Mouse (Mus musculus) fat pad, adult 2 months (tissue): ENCODE measurements around the gene Depdc5.
"Not testable (repeated sequence)": the region's sequence is repeated elsewhere in the genome, so short reads cannot be mapped to it uniquely, and the experiment has no call there.

Source experiments
- DNase-seq: peaks from one replicate; pipeline ENCODE4 v3.0.0-alpha.2; 2011; ENCODE audit warnings: low read depth, low spot score; ENCODE audit errors: extremely low read depth

Gene Depdc5

DNA sequence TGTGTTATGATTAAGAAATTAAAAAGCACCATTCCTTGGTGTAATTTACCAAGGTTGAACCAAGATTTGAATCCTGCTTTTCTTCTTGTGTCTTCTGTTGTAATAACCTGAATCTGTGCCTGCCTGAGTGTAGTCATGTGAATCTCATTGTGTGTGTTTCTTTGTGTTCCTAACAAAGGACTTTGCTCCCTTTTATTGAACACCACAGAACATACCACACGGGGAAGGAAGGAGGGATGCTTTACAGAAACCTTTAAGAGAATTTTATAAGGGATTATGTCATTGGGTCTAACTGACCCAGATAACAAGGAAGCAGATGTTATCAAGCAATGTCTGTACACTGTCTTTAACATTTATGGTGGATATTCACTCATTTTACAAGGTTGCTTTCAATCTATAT is 44.0 kb downstream of the Depdc5 start:
- DNase-seq = no peak

GRCm38 (mm10) chr5:32914071-32914470 is 50.6 kb downstream of the Depdc5 start:
- no peak for DNase-seq

DNA sequence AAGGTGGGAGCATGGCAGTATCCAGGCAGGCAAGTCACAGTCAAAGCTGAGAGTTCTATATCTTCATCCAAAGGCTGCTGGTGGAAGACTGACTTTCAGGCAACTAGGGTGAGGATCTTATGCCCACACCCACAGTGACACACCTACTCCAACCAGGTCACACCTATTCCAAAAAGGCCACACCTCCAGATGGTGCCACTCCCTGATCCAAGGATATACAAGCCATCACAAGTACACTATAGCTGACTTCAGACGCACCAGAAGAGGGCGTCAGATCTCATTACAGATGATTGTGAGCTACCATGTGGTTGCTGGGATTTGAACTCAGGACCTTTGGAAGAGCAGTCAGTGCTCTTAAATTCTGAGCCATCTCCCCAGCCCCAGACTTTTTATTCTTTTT is 55.8 kb downstream of the Depdc5 start:
- not testable (repeated sequence) for DNase-seq

- no peak for DNase-seq
Measured at GRCm38 (mm10) chr5:32922906-32923305, 59.4 kb downstream of the Depdc5 start.

DNA sequence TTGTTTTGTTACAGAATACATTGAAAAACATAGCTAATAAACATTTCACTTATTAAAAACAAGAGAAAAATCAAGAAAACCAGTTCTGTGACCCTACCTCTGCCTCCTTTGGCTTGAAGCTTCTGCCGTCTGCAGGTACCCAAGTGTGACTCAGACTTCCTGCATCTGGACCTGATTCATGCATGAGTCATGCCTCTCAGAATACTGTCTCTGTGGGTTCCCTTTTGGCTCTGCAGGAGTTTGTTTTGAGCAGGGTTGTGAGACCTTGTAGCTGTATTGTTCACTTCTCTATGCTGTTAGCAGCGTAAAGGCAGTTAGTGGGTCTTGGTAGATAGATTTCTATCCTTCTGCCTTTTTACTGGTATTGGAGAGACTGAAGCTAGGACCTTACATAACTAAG is 67.3 kb downstream of the Depdc5 start:
- no peak for DNase-seq

- no peak for DNase-seq
Measured at GRCm38 (mm10) chr5:32934654-32935053, 71.2 kb downstream of the Depdc5 start.

DNA sequence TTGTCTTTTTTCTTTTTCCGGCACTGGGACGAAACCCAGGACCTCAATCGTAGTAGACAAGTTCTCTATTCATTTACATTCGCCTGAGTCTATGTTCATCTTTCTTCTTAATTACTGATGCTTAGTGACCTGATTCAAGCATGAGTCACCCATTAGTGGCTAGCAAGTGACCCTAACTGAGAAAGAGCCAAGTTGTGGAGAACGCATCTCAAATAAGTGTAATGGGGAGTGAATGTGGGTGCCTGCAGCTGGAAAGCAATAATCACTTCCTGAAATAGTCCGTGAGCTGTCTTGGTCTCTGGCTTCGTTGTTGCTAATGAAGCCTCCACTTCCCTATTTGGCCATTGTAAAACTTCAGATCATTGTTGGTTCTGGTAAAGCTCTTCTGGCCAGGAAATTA is 77.1 kb downstream of the Depdc5 start:
- DNase-seq = no peak

DNA sequence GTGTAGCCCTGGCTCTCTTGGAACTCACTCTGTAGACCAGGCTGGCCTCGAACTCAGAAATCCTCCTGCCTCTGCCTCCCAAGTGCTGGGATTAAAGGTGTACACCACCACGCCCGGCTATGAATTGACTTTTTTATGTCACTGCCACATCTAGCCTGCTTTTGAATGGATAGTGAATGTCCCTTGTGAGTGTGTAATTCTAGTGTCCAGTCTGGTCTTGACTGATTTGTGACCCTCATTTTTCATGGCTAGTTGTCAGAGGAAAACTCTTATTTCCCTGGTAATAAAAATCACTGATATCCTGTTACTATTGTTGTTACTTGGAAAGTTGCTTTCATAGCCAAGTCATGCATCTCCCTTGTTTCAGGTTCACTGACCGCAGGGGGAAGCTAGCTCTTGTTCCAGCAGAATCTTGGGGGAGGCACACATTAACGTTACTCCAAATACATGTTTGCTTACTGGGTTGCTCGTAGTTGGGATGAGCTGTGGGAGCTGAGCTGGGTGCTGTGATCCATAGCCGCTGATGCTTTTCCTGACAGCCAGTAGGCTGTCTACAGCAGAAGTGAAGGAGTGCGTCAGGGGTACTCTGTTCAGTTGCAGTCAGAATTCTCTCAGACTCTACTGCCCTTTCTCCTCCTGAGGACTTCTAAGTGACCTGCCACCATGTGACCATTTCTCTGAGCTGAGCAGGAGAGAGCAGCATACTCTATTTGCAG is 77.9 kb downstream of the Depdc5 start:
- no peak for DNase-seq

DNA sequence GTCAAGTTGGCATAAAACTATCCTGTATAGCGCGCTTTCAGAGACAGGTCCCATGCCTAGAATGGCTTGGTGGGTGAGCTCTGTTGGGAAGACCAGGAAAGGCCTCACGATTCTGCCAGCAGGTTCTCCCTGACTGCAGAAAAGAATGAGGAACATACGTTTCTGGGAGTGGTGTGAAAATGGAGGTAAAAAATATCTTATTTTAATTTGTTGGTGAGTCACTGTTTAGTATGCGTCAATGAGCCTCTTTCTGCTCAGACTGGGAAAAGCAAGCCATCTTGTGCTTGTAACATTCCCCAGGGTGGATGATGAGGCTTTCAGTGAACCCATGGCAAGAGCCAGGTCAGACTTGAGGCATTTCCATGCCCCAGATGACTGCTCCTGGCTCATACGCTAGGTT is 86.6 kb downstream of the Depdc5 start:
- DNase-seq = no peak

GRCm38 (mm10) chr5:32950702-32951274 is 87.3 kb downstream of the Depdc5 start:
- DNase-seq = no peak

- DNase-seq = no peak
Measured at GRCm38 (mm10) chr5:32955716-32956115, 92.2 kb downstream of the Depdc5 start.

GRCm38 (mm10) chr5:32961616-32962015 is 98.1 kb downstream of the Depdc5 start:
- no peak for DNase-seq

- no peak for DNase-seq
Measured at GRCm38 (mm10) chr5:32962581-32962980, 99.1 kb downstream of the Depdc5 start.

DNA sequence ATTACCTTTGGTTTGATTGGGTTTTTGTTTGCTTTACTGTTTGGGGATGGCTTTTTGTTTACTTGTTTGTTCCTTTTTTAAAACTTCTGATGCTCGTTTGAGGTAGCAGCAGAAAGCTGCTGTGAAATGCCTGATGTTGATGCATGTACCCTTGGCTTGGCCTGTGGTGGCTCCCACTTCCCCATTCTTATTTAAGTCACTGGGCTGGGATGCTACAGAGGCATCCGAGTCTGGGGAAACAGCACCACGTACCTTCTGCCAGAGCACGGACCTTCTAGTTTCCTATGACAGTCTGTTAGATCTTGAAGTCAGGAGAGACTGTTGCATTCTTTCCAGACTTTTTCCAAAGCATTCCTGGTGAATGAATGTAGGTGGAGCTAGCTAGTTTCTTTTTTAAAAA is 113.0 kb downstream of the Depdc5 start:
- DNase-seq = no peak

DNA sequence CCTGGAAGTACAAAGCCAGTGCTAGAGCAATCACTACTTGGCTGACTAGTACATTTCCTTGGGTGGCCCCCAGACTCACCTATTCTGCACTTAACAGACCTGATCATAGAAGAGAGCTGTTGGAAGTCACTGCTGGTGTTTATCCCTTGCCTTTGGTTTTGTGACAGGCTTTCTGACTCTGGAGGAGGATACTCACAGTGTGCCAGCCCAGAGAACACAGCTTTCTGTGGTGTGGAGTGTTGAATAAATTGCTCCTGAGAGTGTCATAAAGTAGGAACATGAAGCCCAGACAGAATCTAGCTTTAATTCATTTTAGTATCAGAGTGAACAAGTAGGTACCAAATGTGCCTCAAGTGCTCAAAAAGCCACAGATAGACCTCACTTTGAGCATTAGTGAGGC is 113.7 kb downstream of the Depdc5 start:
- DNase-seq = no peak

GRCm38 (mm10) chr5:32985379-32985778 is 121.9 kb downstream of the Depdc5 start:
- DNase-seq = no peak

GRCm38 (mm10) chr5:32987873-32988272 is 124.4 kb downstream of the Depdc5 start:
- no peak for DNase-seq

GRCm38 (mm10) chr5:32989959-32990640 is 126.6 kb downstream of the Depdc5 start:
- DNase-seq = no peak

- no peak for DNase-seq
Measured at GRCm38 (mm10) chr5:32991152-32991551, 127.7 kb downstream of the Depdc5 start.

DNA sequence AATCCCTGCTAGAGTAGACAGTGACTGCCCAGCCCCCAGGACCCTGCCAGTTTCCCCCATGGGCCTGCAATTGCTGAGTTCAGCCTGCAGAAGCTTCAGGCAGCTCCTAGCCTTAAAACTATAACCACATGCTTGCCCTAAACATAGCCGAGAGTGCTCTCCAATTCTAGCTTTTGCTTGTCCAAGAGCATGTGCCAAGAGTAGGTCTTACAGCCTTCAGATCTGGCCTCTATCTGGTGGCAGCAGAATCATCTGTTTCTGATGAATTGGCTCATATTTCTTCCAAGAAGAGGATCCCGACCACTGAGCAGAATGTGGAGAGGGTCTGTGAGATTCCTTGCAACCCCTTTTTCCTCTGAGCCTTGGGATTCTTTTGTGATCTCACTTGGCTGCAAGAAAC is 131.0 kb downstream of the Depdc5 start:
- DNase-seq = no peak

DNA sequence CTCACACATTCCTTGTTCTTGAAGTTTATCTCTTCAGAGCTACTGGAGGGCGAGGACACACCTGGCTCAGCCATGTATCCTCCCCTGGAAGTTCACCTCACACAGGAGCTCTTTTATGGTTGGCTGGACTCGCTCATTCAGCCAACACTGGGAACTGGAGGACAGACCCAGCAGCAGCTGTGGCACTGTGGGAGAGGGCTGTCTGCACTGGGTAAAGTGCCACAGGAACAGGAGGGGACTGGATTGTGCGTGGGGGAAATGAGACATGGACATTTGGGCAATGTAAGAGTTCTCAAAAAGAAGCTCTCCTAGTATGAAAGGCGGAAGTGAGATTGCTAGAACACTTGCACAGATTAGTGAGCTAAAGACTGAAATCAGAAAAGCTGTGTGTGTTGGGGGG is 132.3 kb downstream of the Depdc5 start:
- DNase-seq = no peak

- no peak for DNase-seq
Measured at GRCm38 (mm10) chr5:32996560-32996959, 133.1 kb downstream of the Depdc5 start.
